Mouse (Mus musculus) 3T3-L1 (cell line): ENCODE data around the gene Gm48551.

Experiments used
- DNase-seq: peaks from one replicate; pipeline ENCODE4 v3.0.0-alpha.2; 2015; ENCODE audit warnings: low read depth, low spot score

Gene Gm48551

GRCm38 (mm10) chr10:81382039-81382438 lies 2.2 kb upstream of the Gm48551 start:
- peak; percentile 51 for DNase-seq

DNA sequence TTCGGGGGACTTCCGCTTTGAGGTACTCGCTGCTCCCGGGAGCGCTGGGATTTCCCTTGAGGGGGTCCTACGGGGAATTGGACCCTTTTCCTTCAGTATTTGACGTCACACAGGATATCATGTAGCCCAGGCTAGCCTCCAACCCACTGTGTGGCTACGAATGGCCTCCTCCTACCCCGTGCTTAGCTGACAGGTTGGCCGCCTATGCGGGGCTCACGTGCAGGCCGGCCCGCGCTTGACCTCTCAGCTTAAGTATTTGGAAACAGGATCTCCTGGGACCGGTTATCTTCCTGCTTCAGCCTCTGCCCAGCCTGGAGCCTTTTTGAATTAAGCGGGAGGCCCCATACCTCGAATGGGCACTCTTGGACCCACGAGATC lies 328 bp downstream of the Gm48551 start:
- peak; percentile 59 for DNase-seq

DNA sequence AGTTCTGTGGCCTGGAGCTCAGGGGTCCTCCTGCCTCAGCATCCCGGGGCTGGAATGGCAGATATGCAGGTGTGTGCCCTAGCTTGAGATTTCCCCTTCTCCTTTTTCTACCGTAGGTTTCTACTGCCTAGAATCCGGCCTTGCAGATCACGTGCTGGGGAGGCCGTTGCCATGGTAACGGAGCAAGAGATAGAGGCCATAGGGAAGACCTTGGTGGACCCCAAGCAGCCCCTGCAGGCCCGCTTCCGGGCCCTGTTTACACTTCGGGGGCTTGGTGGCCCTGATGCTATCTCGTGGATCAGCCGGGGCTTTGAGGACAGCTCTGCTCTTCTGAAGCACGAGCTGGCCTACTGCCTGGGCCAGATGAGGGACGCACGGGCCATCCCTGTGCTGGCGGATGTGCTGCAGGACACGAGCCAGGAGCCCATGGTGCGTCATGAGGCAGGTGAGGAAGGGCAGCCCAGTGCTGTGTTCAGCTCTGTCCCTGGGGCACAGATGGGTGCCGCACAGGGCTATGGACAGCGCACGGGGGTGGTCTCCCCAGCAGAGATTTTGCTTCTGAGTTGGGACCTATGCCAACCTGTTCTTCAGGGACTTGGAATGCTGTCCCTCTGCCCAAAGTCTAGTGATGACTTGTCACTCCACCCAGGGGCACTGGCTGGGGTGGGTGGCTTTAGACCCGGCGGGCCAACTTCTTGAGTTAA lies 1.5 kb downstream of the Gm48551 start:
- DNase-seq: no peak

GRCm38 (mm10) chr10:81387716-81388115 lies 3.5 kb downstream of the Gm48551 start:
- DNase-seq: no peak

- no peak for DNase-seq
Measured at GRCm38 (mm10) chr10:81388505-81389055, 4.3 kb downstream of the Gm48551 start, which contains the start of gene Gm48552. TSS of gene Gm48552 (plus strand) at chr10:81389005.

DNA sequence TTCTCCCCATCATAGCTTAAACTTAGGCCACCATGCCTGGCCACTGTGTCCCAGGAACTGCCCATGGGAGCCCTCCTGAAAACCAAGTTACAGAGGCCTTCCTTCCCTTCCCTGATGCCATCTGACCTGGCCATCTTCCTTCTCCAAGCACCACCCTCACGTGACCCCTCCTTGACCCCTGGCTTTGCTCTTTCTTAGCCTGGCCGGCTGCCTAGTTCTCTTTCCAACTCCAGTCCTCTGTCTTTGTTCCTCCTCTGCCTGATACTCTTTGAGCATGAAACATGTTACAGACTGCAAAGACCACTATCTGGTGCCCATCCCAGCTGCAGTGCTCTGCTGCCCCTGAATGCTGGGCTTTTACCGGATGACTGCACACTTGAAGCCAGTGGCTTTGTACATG lies 5.1 kb downstream of the Gm48551 start:
- DNase-seq: peak; percentile 45

DNA sequence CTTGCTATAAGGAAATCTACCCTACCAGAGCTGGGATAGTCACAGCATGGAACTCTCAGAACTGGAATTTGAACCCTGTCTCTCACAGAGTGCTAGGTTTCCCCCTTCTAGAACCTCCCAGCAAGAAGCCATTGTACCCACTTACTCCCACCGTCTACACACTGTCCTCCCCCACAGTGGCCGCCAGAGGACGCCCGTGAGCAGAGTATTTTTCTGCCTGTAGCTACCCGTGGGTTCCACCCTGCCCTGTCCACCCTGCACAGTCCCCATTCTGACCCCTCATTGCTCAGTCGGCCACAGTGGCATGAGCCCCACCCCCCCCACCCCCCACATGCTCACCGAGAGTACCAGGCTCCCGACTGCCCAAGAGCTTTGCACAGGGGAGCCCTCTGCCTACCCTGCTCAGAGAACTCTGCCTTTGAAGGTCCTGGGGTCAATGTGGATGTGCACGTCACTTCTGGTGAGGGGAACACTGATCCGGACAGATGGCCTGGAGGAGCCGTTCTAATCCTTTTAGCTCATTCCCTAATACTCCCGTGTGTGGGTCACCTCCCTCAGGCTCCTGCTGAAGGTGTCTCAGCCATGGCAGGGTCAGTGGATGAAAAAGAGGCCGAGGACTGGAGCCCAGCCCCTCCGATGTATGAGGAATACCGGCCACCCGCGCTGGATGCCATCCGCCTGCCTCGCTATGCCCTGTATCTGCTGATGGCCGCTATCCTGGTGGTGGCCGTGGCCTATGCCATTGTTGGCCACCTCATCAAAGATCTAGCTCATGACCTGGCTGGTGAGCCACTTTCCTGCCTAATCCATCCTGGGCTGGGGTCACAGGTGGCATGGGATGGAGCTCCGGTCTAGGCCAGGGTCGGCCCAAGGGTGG lies 5.8 kb downstream of the Gm48551 start:
- peak; percentile 75 for DNase-seq

DNA sequence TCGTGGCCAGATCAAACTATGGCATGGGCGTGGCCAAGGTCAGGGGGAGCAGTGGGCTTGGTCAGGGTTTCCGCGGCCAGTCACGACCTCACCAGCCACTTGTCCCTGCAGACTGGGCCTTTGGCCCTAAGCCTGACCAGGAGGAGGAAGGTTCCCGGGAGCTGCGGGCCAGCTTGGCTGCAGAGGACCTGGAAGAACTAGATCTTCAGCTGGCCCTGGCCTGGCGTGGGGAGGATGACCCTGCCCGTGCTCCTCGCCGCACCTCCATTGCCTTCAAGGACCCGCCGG lies 6.4 kb downstream of the Gm48551 start:
- no peak for DNase-seq

GRCm38 (mm10) chr10:81392270-81392669 lies 8.0 kb downstream of the Gm48551 start:
- DNase-seq: no peak

GRCm38 (mm10) chr10:81392781-81393185 lies 8.5 kb downstream of the Gm48551 start, which contains the start of gene Smim24:
TSS of gene Smim24 (plus strand) at chr10:81393051.
- no peak for DNase-seq

- DNase-seq: no peak
Measured at GRCm38 (mm10) chr10:81393456-81394063, 9.3 kb downstream of the Gm48551 start.

DNA sequence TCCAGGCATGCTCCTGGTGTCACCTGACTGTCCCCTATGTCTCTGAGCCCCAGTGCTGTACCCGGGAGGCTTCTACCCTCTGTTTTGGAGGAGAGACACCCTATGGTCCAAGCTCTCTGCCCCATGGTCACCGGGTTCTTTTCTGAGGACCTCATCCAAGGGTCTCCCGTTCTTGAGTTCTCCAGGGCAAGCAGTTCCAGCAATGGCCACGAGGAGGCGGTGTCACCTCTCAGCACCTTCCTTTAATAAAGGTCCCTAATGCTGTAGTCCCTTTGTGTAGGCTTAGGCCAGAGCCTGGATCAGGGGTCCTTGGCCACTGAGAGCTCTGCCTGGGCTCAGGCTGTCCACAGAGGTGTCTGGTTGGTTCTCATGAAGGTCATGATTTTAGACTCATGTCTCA lies 10.9 kb downstream of the Gm48551 start:
- DNase-seq: peak; percentile 76

GRCm38 (mm10) chr10:81395865-81396264 lies 11.6 kb downstream of the Gm48551 start:
- no peak for DNase-seq

DNA sequence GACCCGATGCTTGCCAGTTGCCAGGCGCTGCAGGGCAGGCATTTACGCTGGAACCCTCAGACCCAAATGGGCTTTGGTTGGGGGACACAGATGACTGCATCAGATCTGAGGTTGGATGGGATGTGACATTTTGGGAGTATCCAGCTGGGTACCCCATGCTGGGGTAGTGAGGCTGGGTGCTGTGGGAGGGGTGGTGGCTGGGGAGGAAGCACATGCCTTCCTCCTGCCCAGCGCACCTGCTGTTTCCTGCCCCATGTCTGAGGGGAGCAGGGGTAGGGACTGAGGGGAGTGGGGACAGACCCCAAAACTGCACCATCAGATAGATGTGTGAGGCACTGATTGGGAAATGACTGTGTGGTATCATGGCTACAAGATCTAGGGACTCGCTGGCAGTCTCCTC lies 12.5 kb downstream of the Gm48551 start:
- DNase-seq: no peak

DNA sequence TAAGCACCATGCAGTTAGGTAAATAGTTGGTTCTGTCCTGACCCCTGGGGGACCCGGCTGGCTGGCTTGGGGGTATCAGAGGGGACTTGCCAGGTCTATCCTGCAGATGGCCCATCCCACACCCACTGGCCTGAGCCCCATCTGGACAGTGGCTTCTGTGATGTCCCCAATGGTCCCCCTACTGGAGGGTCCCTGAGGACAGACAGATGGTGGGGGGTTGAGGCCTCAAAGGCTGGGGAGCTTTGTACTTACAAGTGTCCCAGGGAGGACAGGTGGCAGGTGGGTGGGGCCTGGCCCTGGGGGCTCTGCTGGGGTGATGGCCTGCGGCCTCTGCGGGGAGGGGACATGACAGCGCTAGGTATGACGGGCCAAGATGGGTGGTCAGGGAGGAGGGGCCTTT lies 15.0 kb downstream of the Gm48551 start:
- no peak for DNase-seq

- no peak for DNase-seq
Measured at GRCm38 (mm10) chr10:81399798-81400308, 15.6 kb downstream of the Gm48551 start.

DNA sequence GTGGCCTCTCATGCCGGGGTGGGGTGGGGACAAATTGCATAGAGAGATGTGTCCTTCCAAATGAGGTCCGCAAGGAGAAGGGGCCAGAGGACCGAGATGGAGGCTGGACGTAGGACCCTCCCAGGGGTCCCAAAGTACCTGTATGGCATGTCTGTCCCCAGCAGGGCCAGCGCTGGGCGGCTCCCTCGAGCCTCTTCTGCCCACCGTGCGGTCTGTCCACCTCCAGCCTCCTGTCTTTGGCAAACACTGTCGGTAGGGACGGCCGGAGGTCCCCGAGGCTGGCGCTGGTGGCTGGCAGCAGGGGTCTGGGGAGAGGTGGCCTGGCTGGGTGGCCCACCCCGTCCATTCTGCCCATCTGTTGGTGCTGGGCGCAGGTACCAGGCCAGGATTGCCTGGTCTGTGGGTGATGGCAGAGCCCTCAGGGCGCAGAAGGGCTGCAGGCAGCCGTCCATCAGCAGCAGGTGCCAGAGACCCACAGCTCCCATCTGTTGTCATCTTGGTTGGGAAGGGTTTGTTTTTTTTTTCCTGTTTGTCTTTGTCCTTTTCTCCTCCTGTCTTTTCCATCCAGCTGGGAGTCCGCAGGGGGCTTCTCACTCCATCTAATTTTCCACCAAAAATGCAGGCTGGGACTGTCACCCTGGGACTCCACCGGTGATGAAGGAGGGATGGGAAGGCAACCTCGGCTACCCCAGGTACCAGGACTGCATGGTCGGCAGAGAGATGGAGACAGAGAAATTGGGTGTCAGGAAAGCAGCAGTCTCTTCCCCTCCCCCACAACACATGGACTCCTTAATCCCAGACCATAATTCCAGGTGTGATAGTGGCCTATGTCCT lies 16.3 kb downstream of the Gm48551 start:
- no peak for DNase-seq

DNA sequence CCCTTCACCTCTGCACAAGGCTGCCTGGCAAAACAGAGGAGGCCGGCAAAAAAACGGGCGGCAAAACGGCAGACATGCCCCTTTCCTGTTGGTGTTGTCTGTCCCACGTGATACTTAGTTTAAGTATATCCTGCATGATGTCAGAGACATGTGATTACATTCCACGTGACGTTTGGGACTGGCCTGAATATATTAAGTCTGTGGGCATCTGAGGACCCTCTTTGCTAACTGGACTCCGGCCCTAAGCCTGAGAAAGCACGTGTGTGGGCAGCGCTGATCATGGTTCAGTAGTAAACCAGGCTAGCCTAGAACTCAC lies 16.9 kb downstream of the Gm48551 start:
- DNase-seq: no peak

DNA sequence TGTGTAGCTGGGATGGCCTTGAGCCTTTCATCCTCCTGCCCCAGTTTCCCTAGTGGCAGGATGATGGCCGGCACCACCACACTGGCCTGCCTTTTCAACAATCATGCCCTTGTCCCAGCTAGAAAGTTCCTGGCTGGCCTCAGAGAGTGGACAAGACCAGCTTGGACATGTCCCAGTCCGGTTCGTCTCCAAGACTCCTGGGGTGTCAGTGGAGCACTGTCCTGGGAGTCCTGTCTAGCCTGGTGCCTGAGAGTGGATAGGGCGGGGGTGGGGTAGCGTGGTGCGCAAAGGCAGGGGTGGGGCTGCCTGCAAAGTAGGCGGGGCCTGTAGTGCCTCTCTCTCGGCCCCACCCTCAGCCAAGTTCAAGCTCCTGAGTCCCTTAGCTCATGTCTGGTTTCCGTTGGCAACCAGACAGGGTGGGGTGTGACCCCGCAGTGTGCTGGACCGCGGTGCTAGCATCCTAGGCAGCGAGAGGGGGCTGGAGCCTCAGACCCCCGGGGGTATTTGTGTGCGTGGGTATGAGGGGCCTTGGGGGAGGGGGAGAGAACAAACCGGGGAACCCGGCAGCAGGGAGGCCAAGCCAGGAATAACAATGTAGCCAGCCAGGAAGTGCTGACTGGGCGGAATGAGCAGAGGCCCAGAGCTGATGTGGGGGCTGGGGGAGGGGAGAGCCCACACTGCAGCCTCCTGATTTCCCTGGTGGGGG lies 17.4 kb downstream of the Gm48551 start:
- peak; percentile 57 for DNase-seq

GRCm38 (mm10) chr10:81402227-81402765 lies 18.0 kb downstream of the Gm48551 start:
- DNase-seq: no peak
